Mouse (Mus musculus): ENCODE results near the gene Spi1. TPM values are rescaled to one million over a fixed set of nuclear protein-coding genes. Genes with fewer than 3 reads are reported as not detected.

Spi1 gene
- polyA plus RNA-seq, 1 experiment from 2014 or later = 4.8 TPM

DNA sequence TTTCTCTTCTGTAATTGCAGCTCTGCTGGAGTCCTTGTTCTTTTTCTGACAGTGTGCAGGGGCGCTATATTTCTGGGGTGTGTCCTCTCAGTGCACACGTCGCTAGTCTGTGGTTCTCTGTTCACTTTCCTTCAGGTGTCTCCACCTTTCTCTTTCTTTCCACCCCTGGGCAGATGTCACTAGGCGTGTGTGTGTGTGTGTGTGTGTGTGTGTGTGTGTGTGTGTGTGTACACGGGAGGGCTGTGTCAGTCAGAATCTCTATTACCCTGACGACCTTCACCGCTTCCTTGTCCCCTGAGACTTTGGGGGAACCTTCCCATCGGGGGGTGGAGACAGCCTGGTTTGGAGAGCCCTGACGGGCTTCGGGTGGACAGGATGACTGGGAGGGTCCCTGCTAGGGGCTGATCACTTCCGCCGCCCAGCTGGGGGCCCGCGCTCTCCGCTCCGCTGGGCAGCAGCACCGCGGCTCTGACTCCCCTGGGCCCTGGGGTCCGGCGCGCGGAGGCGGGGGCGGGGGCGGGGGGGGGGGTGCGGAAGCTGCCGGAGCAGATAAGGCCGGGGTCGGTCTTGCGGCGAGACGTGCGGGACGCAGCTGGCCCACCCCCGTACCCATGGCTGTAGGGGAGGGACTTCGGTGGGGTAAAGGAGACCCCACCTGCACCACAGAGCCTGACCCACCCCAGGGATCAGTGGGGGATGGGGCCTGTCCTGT, 3.7 kb upstream of the Spi1 start:
- Histone ChIP-seq H3K27me3 (ENCODE audit: control insufficient read depth, insufficient read depth, low read length) (no peaks in the 10 kb centered on the region), H3K36me3 (ENCODE audit: control insufficient read depth, insufficient read depth, low read length) (no peaks in the 10 kb centered on the region), H3K27ac (replicated peaks in 1 of 2; ENCODE audit: control insufficient read depth in 1 of 2, insufficient read depth in 1 of 2, low read depth in 2 of 2, low read length in 2 of 2) (0 out of 4 replicates have a peak overlapping the region, but pooled peaks of 1 of the 2 experiments have one; percentile 4), H3K9ac (ENCODE audit: low read length) (peak overlapping the region; percentile 67), H3K9me3 (ENCODE audit: control insufficient read depth, low read length) (no peaks in the 10 kb centered on the region), H3K4me2 (ENCODE audit: low read length) (peak overlapping the region; percentile 82), H3K4me3 (ENCODE audit: control insufficient read depth in 1 of 2, insufficient read depth in 1 of 2, low read depth in 1 of 2, low read length in 2 of 2) (peak overlapping the region; percentile 45 to 53), H3K4me1 (ENCODE audit: control insufficient read depth in 2 of 2, insufficient read depth in 2 of 2, low read length in 2 of 2) (peaks cover 4 to 8% of the 10 kb centered on the region in 2 experiments; a peak in 1 of 4 replicates)
- under 1% methylated on average over 29 of the region's 36 CpGs for WGBS
- peak; percentile 41 for ATAC-seq (ENCODE audit: insufficient number of reproducible peaks, insufficient read depth, low FRiP score, low read depth)

DNA sequence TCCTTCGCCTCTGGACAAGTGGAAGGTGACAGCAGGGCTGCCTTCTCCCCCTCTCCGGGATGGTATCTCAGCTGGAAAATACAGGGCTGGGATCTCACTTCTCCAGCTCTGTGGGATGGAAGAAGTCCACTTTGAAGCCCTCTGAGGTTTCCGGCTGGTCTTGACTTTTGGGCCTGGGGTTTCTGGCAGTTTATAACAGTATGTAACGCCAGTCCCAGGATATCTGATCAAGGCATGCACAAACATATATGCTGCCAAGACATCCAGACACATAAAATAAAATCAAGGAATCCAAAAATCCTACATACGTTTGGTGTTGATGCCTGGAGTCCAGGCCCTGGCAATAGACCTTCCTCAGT, 3.2 kb upstream of the Spi1 start:
- Histone ChIP-seq H3K4me1 (ENCODE audit: control insufficient read depth in 2 of 2, insufficient read depth in 2 of 2, low read length in 2 of 2) (peaks cover 4 to 8% of the 10 kb centered on the region in 2 experiments; a peak in 1 of 4 replicates), H3K27me3 (ENCODE audit: control insufficient read depth, insufficient read depth, low read length) (no peaks in the 10 kb centered on the region), H3K9me3 (ENCODE audit: control insufficient read depth, low read length) (no peaks in the 10 kb centered on the region), H3K36me3 (ENCODE audit: control insufficient read depth, insufficient read depth, low read length) (no peaks in the 10 kb centered on the region), H3K27ac (replicated peaks in 1 of 2; ENCODE audit: control insufficient read depth in 1 of 2, insufficient read depth in 1 of 2, low read depth in 2 of 2, low read length in 2 of 2) (0 out of 4 replicates have a peak overlapping the region, but pooled peaks of 1 of the 2 experiments have one; percentile 4), H3K4me3 (ENCODE audit: control insufficient read depth in 1 of 2, insufficient read depth in 1 of 2, low read depth in 1 of 2, low read length in 2 of 2) (peak overlapping the region; percentile 45 to 53), H3K4me2 (ENCODE audit: low read length) (peak overlapping the region; percentile 82), H3K9ac (ENCODE audit: low read length) (peak overlapping the region; percentile 67)
- WGBS = 27% methylated on average over 5 of the region's 5 CpGs
- no peak for ATAC-seq (ENCODE audit: insufficient number of reproducible peaks, insufficient read depth, low FRiP score, low read depth)

DNA sequence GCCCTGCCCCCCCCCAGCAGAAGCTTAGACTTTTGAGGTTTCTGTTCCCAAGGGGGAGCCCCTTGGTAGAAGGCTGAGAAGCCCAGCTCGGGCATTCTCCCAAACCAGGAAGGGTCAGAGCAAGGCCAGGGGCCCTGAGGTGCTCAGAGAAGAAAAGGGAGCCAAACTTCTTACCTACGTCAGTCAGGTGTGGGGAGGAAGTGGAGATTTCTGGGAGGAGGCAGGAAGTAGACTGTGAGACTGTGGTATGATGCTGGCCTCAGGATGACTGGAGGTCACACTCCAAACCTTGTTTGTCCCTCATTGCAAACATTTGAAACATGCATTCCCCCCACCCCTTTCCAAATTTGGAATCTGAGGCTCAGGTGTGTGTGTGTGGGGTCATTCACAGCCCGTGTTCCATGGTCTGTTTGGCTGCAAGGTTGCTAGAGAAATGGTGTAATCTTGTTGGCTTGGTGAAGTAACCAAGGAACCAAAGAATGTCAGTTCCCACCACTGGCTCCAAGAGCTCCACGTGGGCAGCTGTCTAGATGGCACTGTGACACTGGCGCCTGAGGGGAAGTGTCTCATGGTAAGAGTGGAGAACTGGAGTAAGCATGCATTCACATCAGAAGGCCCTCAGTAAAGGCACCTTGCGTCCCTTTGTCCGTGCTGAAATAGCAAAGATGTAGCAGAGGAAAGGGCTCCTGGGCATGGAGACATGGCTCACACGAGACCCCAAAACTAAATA, 1.2 kb upstream of the Spi1 start:
- no peak for ATAC-seq (ENCODE audit: insufficient number of reproducible peaks, insufficient read depth, low FRiP score, low read depth)
- H3K9me3 ChIP-seq (ENCODE audit: control insufficient read depth, low read length) = no peaks in the 10 kb centered on the region
- H3K27me3 ChIP-seq (ENCODE audit: control insufficient read depth, insufficient read depth, low read length) = no peaks in the 10 kb centered on the region
- H3K4me1 ChIP-seq (ENCODE audit: control insufficient read depth in 2 of 2, insufficient read depth in 2 of 2, low read length in 2 of 2) = peaks cover 4 to 8% of the 10 kb centered on the region in 2 experiments; a peak in 1 of 4 replicates
- no peak overlapping the region for H3K9ac ChIP-seq (ENCODE audit: low read length)
- no peak overlapping the region for H3K4me3 ChIP-seq (ENCODE audit: control insufficient read depth in 1 of 2, insufficient read depth in 1 of 2, low read depth in 1 of 2, low read length in 2 of 2)
- 79% methylated on average over 8 of the region's 8 CpGs for WGBS
- H3K36me3 ChIP-seq (ENCODE audit: control insufficient read depth, insufficient read depth, low read length) = no peaks in the 10 kb centered on the region
- H3K4me2 ChIP-seq (ENCODE audit: low read length) = no peak overlapping the region
- no peak overlapping the region for H3K27ac ChIP-seq (replicated peaks in 1 of 2; ENCODE audit: control insufficient read depth in 1 of 2, insufficient read depth in 1 of 2, low read depth in 2 of 2, low read length in 2 of 2)

DNA sequence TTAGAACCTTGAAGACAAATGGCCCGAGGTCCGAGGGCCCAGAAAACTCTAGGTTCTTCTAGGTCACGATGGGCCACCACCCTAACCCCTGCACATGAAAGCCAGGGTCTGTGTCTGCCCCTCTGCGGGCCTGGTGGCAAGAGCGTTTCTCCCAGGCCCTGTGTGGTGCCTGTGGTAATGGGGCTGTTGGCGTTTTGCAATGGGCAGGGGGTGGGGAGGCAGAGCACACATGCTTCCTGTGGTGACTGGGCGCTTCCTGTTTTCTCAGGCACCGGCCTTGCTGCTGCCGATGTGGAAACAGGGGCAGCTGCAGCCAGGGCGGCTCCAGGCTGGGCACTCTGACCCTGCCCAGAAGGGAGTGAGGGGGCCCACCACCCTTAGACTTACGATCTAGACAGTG, 654 bp downstream of the Spi1 start:
- H3K27ac ChIP-seq (replicated peaks in 1 of 2; ENCODE audit: control insufficient read depth in 1 of 2, insufficient read depth in 1 of 2, low read depth in 2 of 2, low read length in 2 of 2) = peak overlapping the region; percentile 28 to 49; a peak in 3 of 4 replicates
- no peak overlapping the region; the same call in 1 of the 2 replicates for H3K9ac ChIP-seq (ENCODE audit: low read length)
- peak; percentile 34; the same call in 1 of the 2 replicates for ATAC-seq (ENCODE audit: insufficient number of reproducible peaks, insufficient read depth, low FRiP score, low read depth)

DNA sequence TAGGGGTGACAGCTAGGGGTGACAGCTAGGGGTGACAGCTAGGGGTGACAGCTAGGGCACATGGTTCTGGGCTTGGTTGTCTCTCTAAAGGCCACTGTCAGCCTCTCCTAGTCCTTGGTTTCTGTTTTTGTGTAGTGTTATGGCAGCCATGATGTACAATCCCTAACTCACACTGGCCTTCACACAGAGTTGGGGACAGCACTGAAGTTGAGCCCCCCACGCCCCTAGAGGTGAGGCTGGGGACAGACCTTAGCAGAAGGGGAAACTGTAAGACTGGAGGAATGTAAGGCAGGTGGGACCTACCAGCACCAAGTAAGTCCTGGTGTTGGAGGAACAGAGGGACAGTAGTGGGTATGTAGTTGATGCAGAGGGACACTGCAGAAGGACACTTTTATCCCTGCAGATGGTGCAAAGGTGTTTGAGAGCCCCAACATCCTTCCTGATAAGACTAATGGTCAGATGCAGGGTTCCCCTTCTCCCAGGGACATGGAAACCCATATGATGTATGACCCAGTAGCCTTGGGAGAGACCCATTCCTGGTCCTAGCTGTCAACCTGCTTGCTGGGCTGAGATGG, 1.3 kb downstream of the Spi1 start:
- peaks cover 4 to 8% of the 10 kb centered on the region in 2 experiments; a peak in 1 of 4 replicates for H3K4me1 ChIP-seq (ENCODE audit: control insufficient read depth in 2 of 2, insufficient read depth in 2 of 2, low read length in 2 of 2)
- H3K9me3 ChIP-seq (ENCODE audit: control insufficient read depth, low read length) = no peaks in the 10 kb centered on the region
- H3K4me3 ChIP-seq (ENCODE audit: control insufficient read depth in 1 of 2, insufficient read depth in 1 of 2, low read depth in 1 of 2, low read length in 2 of 2) = no peak overlapping the region
- no peak for ATAC-seq (ENCODE audit: insufficient number of reproducible peaks, insufficient read depth, low FRiP score, low read depth)
- peak overlapping the region; percentile 28 to 49; a peak in 3 of 4 replicates for H3K27ac ChIP-seq (replicated peaks in 1 of 2; ENCODE audit: control insufficient read depth in 1 of 2, insufficient read depth in 1 of 2, low read depth in 2 of 2, low read length in 2 of 2)
- no peaks in the 10 kb centered on the region for H3K27me3 ChIP-seq (ENCODE audit: control insufficient read depth, insufficient read depth, low read length)
- no peaks in the 10 kb centered on the region for H3K36me3 ChIP-seq (ENCODE audit: control insufficient read depth, insufficient read depth, low read length)
- 60% methylated on average over 1 of the region's 1 CpGs for WGBS
- no peak overlapping the region for H3K4me2 ChIP-seq (ENCODE audit: low read length)
- H3K9ac ChIP-seq (ENCODE audit: low read length) = no peak overlapping the region; the same call in 1 of the 2 replicates

More for the DNA sequence above, 654 bp downstream of the Spi1 start:
- H3K4me2 ChIP-seq (ENCODE audit: low read length) = no peak overlapping the region
- H3K27me3 ChIP-seq (ENCODE audit: control insufficient read depth, insufficient read depth, low read length) = no peaks in the 10 kb centered on the region
- H3K4me3 ChIP-seq (ENCODE audit: control insufficient read depth in 1 of 2, insufficient read depth in 1 of 2, low read depth in 1 of 2, low read length in 2 of 2) = no peak overlapping the region
- no peaks in the 10 kb centered on the region for H3K9me3 ChIP-seq (ENCODE audit: control insufficient read depth, low read length)
- 55% methylated on average over 11 of the region's 11 CpGs for WGBS
- peaks cover 4 to 8% of the 10 kb centered on the region in 2 experiments; a peak in 1 of 4 replicates for H3K4me1 ChIP-seq (ENCODE audit: control insufficient read depth in 2 of 2, insufficient read depth in 2 of 2, low read length in 2 of 2)
- H3K36me3 ChIP-seq (ENCODE audit: control insufficient read depth, insufficient read depth, low read length) = no peaks in the 10 kb centered on the region

DNA sequence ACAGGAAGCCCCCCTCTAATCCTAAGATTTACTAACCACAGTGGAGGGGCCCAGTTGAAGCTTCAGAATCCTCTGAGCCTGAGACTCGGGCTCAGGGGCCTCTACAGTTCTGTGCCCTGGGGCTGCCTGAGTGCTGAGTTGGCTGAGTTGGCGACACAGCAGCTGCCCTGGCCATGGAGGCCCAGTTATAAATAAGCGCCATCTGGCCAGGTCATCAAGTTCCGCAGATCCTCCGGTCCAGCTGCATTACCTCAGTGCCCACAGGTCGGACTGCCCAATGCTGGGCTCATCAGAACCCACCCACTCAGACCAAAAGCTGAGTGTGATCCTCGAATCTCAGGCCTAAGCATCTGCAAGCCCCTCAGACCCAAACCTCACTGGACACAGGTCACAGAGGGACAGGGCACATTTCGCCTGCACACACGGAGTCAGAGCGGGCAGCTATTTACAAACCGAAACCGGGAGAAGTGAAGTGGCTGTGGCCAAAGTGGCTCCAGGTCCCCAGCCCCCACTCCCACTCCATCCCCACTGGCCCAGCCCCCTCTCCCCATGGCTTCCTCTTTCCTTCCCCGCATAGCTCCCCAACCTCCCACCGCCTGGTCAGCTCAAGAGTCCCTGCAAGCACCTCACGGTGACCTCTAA, 2.1 kb downstream of the Spi1 start:
- H3K9me3 ChIP-seq (ENCODE audit: control insufficient read depth, low read length) = no peaks in the 10 kb centered on the region
- H3K4me3 ChIP-seq (ENCODE audit: control insufficient read depth in 1 of 2, insufficient read depth in 1 of 2, low read depth in 1 of 2, low read length in 2 of 2) = no peak overlapping the region
- H3K27me3 ChIP-seq (ENCODE audit: control insufficient read depth, insufficient read depth, low read length) = no peaks in the 10 kb centered on the region
- peaks cover 2 to 3% of the 10 kb centered on the region in 2 experiments; a peak in 1 of 4 replicates for H3K4me1 ChIP-seq (ENCODE audit: control insufficient read depth in 2 of 2, insufficient read depth in 2 of 2, low read length in 2 of 2)
- no peak overlapping the region for H3K9ac ChIP-seq (ENCODE audit: low read length)
- 78% methylated on average over 15 of the region's 15 CpGs for WGBS
- no peak for ATAC-seq (ENCODE audit: insufficient number of reproducible peaks, insufficient read depth, low FRiP score, low read depth)
- H3K36me3 ChIP-seq (ENCODE audit: control insufficient read depth, insufficient read depth, low read length) = no peaks in the 10 kb centered on the region
- no peak overlapping the region for H3K4me2 ChIP-seq (ENCODE audit: low read length)
- no peak overlapping the region for H3K27ac ChIP-seq (replicated peaks in 1 of 2; ENCODE audit: control insufficient read depth in 1 of 2, insufficient read depth in 1 of 2, low read depth in 2 of 2, low read length in 2 of 2)
